Mouse (Mus musculus): Measurements from ENCODE around the gene Rtl8b.
"Not testable (repeated sequence)": the region's sequence is repeated elsewhere in the genome, so short reads cannot be mapped to it uniquely, and the experiment has no call there.

Rtl8b gene

DNA sequence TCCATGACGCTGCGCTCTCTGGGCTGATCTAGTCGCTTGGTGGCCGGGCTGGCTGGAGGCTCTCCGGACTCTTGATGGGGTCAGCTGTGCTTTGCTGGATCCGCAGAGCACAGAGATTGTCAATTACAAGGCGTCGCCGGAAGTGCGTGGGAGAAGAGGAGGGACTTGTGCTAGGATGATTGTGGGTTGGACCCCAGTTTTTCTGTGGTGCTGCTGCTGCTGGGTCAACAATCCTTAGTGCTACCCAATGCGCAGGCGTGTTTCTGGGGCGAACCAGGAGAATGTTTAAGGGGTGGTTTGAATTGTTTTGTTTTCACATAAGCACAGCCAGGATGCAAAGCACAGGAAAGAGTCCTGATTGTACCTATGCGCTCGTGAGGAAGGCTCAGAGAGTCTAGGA is at the start of gene Rtl8b:
TSS of gene Rtl8b (minus strand) at position 115 of the 400 bp plus-strand sequence.
- DNase-seq (ENCODE audit: low spot score in 2 of 2) = peak; percentile 69 to 73

DNA sequence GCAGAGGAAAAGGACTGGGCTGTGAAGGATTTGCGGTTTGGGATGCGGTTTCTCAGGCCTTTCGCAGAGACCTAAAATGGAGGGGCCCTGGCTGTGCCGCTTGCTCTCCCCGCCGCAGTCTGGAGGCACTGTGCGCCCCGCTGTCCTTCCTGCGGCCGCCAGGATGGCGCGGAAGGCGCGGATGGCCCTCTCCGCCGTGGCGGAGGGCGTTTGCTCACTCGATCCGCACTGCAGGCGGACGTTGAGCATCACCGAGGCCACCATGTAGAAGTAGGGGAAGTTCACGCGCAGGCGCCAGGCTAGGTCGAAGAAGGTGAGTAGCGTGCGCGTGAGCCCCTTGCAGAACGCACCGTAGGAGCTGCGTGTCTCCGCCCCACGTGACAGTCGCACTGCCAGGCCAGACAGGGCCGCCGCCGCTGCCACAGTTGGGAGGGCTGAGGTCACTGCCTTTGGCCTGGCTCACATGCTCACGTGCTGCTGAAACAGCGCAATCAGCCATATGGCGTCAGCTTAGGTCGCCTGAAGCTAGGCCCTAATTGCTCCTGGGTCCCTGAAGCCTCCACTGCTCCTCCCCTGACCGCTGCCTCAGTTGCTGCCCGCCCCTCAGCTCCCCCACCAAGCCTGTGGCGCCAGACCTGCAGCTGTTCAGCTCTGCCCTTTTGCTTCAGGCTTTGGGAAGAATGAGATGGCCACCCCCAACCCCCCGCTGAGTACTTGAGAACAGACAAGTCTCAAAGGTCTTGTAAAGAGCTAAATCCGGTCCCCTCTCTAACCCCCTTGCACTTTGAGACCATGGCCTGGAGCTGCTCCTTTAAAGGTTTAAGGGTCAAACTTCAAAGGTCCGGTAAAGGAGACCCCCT is 46.3 kb upstream of the Rtl8b start:
- no peak for DNase-seq (ENCODE audit: low spot score in 2 of 2)

DNA sequence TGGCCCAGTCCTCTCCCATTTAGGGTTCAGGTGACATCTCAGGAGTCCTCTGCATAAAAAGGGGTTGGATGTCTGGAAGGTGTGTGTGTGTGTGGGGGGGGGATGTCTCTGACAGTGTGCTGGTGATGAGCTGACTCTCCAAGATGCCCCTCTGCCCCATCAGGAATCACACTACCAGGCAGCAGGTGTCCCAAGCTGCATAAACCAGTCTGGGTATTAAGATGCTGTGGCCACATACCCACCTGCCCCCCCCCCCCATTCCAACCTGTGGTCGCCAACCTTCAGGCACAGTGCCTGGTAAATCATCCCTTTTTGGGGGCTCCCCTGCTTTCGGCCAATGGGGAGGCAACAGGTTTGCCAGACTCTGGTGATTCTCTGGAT is 45.7 kb upstream of the Rtl8b start:
- DNase-seq (ENCODE audit: low spot score in 2 of 2) = no peak

DNA sequence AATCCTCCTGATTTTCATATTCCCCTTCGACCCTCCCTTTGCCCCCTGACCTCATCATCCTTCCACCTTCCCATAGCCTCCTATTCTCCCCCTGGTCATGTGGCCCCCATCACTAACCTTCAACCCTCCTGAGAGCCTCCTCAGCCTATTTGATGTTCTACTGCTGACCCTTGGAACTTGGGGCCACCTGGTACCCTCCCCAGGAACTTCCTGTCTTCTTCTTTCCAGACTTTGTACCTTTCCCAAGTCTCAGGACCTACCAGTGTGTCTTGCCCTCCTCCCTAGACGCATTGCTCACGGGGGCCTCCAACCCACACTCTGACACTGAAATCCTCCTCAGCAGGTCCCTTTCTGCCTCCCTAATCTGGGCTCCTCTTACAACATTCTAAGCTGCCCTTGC is 32.5 kb upstream of the Rtl8b start:
- DNase-seq (ENCODE audit: low spot score in 2 of 2) = no peak

DNA sequence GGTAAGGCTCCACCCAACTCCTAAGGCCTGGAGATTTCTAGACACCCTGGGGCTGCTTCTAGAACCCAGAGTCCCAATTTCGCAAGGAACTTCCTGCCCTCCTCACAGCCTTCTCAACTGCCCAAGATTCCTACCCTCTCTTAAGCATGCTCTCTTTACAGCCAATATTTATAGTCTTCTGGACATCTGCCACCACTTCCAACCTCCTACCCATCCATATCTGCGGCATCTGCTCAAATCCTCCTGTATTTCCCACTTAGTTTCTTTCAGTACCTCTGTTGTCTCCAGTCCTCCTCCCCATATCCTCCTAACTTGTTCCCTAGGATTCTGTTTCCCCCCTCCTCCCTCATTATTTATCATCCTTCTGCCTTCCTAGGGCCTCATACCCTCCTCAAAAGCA is 29.0 kb upstream of the Rtl8b start:
- DNase-seq (ENCODE audit: low spot score in 2 of 2) = no peak

DNA sequence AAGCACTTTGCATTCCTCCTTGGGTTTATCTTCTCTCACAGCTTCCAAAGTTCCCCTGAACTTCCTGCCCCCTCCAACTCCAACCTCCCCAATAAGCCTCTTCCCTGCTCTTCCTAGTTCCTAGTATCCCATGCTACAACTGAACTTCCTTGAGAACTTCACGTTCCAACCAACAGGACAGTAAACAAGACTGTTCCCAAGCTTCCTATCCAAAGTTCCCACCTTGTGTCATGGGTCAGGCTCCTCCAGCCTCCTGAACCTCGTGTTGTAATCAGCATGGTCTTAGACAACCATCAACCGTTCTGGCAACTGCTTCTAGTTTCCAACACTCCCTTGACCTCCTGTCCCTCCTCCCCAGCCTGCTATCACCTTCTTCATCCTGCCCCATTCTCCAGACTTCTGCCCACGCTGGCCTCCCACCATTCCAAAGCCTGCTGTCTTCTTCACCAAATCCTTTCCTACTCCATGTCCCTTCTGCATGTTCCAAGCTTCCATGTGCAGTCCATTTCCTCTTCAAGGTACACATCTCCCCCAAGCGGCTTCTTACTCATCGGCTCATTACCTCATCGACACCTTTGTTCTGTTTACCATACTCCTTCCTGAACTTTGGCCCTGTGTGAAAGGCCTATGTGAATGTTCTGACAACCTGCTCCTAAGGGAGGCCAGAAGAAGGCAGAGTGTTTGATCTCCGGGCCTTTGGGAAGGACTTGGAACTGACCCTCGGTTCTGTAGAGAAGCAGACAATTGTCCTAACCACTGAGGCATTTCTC is 24.0 kb upstream of the Rtl8b start:
- no peak for DNase-seq (ENCODE audit: low spot score in 2 of 2)

DNA sequence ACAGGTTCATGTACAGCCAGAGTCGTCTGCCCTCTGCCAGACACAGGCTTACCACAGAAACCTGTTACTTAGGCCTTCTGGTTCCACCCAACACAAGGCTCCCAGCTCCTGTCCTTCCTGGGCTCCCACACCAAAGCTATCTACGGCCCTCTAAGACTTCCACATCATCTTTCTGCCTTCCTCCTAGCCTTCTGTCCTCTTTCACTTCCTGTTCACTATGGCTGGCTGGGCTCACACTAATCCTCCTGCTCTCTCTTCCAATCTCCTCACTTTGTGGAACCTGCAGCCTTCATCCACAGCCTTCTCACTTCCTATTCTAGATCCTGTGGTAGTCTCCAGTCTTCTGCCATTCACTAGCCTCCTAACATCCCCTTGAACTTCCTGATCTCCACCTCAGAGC is 22.9 kb upstream of the Rtl8b start:
- DNase-seq (ENCODE audit: low spot score in 2 of 2) = no peak

DNA sequence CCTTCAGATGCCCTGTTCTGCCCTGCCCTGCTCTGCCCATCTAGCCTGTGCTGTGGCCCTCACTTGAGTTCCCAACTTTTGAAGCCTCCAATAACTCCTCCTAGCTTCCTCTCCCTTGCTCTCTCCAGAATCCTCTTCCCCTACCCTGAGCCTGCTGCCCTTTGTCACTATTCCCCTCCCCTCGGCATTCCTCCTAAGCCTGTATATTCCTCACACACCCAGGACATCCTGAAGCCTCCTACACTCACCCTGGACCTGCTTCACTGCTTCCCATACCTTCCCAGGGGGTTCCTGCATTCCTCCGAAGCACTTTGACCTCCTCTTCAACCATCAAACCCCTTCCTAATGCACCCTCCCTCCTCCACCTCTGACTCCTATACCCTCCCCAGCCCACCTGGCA is 21.9 kb upstream of the Rtl8b start:
- no peak for DNase-seq (ENCODE audit: low spot score in 2 of 2)

DNA sequence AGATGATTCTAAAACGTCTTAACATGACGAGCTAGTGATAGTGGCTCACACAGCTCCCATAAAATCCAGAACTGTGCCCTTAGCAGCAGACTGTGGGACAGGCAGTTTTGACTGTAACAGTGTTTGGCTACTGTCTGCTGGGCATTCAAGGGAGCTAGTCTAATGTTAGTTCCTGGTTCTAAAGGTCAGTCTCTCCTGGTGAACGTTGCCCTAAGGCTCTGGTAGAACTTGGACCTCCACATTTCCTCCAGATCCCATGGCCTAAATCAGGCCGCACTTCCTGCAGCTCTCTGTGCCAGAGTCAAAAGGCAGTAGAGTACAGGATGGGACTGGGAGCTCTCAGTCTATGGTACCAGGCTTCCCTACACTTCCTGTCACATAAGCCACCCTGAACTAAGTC is 14.5 kb upstream of the Rtl8b start:
- DNase-seq (ENCODE audit: low spot score in 2 of 2) = not testable (repeated sequence)

DNA sequence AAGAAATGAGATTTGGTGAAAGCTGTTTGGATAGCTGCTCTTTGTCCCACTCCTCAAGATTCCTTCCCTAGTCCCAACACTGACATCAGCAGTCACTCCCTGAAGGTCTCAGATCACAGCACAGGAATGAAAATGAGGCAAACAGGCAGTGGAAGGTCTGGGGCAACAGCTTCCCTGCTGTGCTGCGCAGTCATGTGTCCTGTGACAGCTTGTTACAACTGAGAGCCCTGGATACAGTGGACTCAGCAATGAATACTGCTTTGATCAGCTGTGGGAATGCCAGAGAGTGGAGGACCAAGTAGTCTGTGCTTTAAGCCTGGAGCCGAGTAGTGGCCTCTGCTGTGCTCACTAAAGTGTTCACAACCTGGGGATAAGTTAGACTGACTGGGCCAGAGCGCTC is 12.4 kb upstream of the Rtl8b start:
- not testable (repeated sequence) for DNase-seq (ENCODE audit: low spot score in 2 of 2)

DNA sequence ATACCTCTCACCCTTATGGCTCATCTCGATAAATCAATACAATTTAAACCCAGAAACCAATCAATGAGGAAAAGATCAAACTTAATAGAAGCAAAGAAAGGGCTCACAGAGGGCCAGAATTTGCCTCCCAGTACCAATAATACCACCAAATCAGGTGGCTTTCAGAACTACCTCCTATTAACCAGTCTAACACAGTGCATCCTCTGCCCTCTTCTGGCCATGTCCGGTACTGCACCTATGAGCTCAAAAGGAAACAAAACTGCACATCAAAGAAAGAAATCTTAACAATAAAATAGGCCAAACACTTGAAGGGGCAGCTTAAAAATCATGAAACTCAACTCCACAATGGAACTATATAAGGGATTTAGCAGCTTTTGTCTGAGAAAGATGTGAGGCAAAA is 6.7 kb upstream of the Rtl8b start:
- peak; percentile 39 to 57 for DNase-seq (ENCODE audit: low spot score in 2 of 2)

DNA sequence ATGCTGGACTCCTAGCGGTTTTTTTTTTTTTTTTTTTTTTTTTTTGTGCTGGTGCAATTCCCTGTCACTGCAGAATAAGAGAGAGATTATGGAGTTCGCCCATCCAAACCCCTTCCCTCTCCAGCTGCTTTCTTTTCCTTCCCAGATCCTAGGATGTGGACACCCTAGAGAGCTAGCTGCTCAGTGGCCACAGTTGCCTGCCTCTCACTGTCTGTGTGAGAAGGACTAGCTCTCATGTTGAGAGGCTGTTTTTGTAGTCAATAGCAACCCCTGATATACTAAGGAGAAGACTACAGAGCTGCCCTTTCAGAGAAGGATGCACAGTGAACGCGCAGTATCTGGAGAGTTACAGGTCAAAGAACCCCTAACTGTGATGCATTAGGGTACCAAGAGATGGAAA is 488 bp upstream of the Rtl8b start:
- DNase-seq (ENCODE audit: low spot score in 2 of 2) = not testable (repeated sequence)

DNA sequence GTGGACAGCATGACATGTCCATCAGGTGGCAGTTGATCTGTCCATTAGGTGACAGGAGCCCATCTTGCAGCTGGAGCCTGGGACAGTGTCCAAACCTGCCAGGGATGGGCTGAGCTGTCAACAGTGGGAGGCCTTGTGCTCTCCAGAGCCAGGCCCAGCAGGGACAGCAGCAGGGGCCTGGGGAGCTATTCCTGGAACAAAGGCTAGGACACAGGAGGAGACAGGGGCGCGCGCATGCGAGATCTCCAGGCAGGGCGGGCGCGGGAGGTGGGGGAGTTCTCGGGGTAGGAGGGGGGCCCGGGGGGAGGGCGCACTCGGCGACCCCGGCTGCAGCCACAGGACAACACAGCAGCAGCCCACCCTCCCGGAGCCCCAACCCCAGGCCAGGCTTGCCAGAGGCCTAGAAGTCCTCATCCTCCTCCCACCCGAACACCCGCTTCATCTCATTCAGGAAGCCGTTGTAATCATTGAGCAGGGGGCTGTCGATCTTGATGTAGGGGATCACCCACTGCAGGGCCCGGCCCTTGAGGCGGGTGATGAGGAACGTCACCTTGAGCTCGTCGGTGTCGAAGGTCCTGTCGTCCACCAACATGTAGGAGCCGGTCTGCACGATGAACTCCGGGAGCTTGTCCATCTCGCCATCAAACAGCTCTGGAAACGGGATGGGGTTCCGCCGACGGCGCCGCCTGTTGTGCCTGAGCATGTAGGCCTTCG is 494 bp downstream of the Rtl8b start:
- DNase-seq (ENCODE audit: low spot score in 2 of 2) = not testable (repeated sequence)

DNA sequence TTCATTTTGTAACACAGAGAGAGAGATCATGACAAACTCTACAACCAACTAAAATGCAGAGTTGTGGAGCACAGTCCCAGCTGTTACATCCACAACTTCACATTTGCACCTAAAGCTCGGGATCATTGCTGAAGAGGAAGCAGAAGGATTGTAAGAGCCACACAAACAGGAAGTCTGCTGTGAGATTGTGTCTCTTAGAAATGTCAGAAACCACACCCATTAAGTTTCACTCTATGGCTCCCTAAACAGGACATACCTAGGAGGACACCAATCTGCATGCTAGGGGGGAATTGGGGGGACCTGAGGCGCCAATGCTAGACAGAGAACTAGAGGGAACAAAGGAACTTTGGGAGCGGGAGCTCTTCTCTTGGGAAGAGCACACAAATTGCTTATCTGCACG is 17.3 kb downstream of the Rtl8b start:
- not testable (repeated sequence) for DNase-seq (ENCODE audit: low spot score in 2 of 2)

DNA sequence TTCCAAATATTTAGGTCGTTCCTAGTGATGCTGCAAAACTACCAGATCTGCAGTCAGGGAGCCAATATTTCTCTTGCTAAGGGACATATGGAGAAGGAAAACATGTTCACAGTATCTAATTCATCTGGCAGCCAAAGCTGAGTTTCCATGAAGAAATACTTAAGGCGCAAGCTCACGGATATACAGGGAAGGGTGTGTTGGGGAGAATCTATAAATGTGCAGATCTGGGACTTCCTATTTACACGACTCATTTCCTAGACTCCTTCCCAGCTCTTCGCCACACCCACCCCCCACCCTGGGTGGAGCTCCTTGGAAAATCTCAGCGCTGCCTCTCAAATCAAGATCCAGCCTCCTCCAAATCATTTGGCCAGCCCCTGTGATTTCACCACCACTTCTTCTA is 24.3 kb downstream of the Rtl8b start:
- DNase-seq (ENCODE audit: low spot score in 2 of 2) = no peak

DNA sequence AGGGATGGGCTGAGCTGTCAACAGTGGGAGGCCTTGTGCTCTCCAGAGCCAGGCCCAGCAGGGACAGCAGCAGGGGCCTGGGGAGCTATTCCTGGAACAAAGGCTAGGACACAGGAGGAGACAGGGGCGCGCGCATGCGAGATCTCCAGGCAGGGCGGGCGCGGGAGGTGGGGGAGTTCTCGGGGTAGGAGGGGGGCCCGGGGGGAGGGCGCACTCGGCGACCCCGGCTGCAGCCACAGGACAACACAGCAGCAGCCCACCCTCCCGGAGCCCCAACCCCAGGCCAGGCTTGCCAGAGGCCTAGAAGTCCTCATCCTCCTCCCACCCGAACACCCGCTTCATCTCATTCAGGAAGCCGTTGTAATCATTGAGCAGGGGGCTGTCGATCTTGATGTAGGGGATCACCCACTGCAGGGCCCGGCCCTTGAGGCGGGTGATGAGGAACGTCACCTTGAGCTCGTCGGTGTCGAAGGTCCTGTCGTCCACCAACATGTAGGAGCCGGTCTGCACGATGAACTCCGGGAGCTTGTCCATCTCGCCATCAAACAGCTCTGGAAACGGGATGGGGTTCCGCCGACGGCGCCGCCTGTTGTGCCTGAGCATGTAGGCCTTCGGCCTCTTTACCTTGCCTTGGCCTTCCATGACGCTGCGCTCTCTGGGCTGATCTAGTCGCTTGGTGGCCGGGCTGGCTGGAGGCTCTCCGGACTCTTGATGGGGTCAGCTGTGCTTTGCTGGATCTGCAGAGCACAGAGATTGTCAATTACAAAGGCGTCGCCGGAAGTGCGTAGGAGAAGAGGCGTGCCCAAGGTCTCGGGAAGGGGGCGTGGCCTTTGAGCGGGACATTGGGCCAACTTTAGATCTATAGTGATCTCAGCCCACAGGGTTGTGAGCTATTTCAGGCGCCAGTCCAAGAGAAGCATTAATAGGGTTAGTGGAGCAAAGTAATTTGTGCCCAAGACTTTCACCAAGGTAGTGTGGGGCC is 26.9 kb downstream of the Rtl8b start, which contains the start of gene Rtl8a:
TSS of gene Rtl8a (minus strand) at position 703 of the 982 bp plus-strand sequence.
- DNase-seq (ENCODE audit: low spot score in 2 of 2) = peak; percentile 66 to 69

DNA sequence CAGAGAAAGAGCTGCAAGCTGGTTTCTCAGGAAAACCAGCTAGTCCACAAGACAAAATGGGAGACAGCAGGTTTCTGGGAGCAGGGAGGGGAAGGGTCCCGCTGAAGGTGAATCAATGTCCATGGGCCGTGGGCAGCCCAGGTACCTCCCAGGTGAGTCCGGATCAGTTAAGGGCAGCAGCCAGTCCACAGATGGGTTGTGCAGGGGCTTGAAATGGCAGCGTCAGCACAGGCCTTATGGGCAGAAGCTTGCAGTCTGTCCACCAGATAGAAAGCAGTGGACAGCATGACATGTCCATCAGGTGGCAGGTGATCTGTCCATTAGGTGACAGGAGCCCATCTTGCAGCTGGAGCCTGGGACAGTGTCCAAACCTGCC is 27.6 kb downstream of the Rtl8b start:
- DNase-seq (ENCODE audit: low spot score in 2 of 2) = not testable (repeated sequence)

DNA sequence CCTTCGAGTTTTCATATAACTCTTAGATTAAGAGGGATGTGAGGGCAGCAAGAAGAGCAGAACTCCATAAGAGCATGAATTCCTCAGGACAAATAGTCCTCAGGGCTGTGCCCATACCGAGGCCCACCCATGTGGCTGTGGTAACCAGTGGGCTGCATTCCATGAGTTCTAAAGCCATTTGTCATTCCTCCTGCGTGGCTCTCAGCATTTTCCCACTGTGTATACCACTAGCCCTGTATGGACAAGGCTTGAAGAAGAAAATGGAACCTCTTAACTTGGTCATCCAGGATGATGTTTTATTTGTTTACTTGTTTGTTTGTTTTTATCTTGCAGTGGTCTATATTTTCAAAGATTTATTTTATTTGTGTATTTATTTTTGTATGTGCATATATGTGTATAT is 32.1 kb downstream of the Rtl8b start:
- DNase-seq (ENCODE audit: low spot score in 2 of 2) = not testable (repeated sequence)

All from natural killer cell, adult 2 months (primary cell).